Mouse (Mus musculus) spleen, postnatal 10 days (tissue): ENCODE data around the gene 4931408C20Rik.

Source experiments
- DNase-seq, 2 experiments: peaks; one replicate each; pipeline ENCODE4 v3.0.0; 2021 to 2022; ENCODE audit warnings: low spot score in 2 of 2

4931408C20Rik gene

GRCm38 (mm10) chr1:26686842-26687760 lies at the start of gene 4931408C20Rik:
Gene 4931408C20Rik, minus strand, starts transcription at chr1:26687460.
- DNase-seq: peak; percentile 14 to 30

DNA sequence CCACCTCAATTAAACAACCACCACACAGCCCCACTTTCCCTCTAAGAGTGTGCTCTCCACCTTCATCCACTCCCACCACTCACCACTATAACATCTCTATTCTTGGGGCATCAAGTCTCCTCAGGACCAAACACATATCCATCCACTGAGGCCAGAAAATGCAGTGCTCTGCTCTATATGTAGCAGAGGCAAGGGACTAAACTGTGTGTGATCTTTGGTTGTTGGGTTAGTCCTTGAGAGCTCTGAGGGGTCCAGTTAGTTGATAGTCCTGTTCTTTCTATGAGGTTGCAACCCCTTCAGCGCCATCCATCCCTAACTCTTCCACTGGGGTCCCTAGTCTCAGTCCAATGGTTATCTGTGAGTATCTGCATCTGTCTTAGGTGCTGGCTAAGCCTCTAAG lies 666 bp upstream of the 4931408C20Rik start:
- no peak for DNase-seq

- peak in 1 of 2 experiments; percentile 14 for DNase-seq
These were observed 1.1 kb downstream of the 4931408C20Rik start for GRCm38 (mm10) chr1:26685952-26686693.

GRCm38 (mm10) chr1:26685383-26685782 lies 1.9 kb downstream of the 4931408C20Rik start:
- no peak for DNase-seq

DNA sequence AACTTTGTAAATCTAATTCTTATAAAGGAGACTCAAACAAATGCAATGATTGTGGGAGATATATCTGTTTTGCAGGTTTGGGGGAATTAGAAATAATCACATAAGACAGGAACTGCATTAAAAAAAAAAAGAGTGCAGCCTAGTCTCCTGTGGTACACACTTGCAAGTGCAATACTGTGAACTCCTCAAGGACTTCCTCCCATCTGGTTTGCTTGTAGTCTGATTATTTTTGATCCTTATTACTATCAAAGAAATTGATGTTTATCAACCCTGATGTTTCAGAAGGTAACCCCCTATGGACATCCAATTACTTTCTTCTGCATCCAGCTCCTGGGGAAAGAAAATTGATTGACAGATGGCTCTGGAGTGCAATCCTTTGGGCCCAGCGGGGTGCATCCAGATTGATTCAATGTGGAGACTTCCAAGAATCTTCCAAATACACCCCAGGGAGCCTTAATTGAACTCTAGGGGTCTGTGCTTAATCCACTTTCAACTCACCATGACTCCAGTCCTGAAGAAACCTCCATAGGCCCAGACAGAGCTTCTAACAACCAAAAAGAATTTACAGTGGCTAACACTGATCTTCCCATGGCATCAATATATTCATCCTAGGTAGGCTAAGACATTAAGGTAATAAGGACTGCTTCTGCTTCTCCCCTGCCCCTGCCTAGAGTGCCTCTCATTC lies 37.4 kb downstream of the 4931408C20Rik start:
- no peak for DNase-seq

GRCm38 (mm10) chr1:26636051-26636450 lies 51.2 kb downstream of the 4931408C20Rik start:
- DNase-seq: no peak
